Comparison of ENCODE assay signal across 12 mouse cellular contexts in genomic region chr17:28419636-28420035, GRCm38 (mm10). TPM values are rescaled to one million over a fixed set of nuclear protein-coding genes. Genes with fewer than 3 reads are reported as not detected.
DNase-seq lines count a peak whose midpoint lies in the region; ATAC-seq and TF ChIP-seq lines count a peak whose summit lies in the region.
"Had no signal": no experiment of that assay in that cellular context is flagged by ENCODE, and none has a peak within 500 bp of the region (broad histone marks: within the 10 kb centered on the region; RNA-seq: fewer than 3 reads in every experiment).

No protein-coding gene starts in this region.

- no peak overlapping the region for H3K9ac ChIP-seq in limb, embryonic 15.5 days

- no peak for TF ChIP-seq CTCF in cerebellum, adult 2 months (IDR thresholded peaks at IDR 0.05; ENCODE audit: borderline replicate concordance, insufficient read depth, low read depth, low read length)

- no peak overlapping the region for H3K4me3 ChIP-seq in cerebellum, adult 2 months (replicated peaks; ENCODE audit: insufficient read depth, low read depth, low read length)
- no peak overlapping the region for H3K4me3 ChIP-seq in limb, embryonic 15.5 days

- no peaks in the 10 kb centered on the region for H3K9me3 ChIP-seq in limb, embryonic 15.5 days

- no peak for DNase-seq in cerebellum, adult 2 months
- DNase-seq in 3134 (ENCODE audit: extremely low read depth, insufficient read length, low spot score) = peak; percentile 48
- DNase-seq in heart, adult 9 months (ENCODE audit: low spot score in 2 of 2) = peak; percentile 13 to 15
- DNase-seq: thymus, postnatal 14 days had no signal

- no peaks in the 10 kb centered on the region for H3K27me3 ChIP-seq in cerebellum, adult 2 months (ENCODE audit: control insufficient read depth, insufficient read depth, low read length)
- H3K27me3 ChIP-seq in limb, embryonic 15.5 days = no peaks in the 10 kb centered on the region

- no peak for TF ChIP-seq POLR2A in cerebellum, adult 2 months (IDR thresholded peaks at IDR 0.05; ENCODE audit: borderline replicate concordance, insufficient read depth, low read length)

- H3K4me1 ChIP-seq in cerebellum, adult 2 months (ENCODE audit: control insufficient read depth, insufficient read depth, low read length) = no peaks in the 10 kb centered on the region
- peaks cover 26% of the 10 kb centered on the region for H3K4me1 ChIP-seq in limb, embryonic 15.5 days

- no peak overlapping the region for H3K4me2 ChIP-seq in limb, embryonic 15.5 days

- 89% methylated on average over 6 of the region's 6 CpGs for WGBS in cerebellum, adult 2 months
- WGBS in limb, embryonic 15.5 days = 50% methylated on average over 6 of the region's 6 CpGs

- H3K36me3 ChIP-seq in limb, embryonic 15.5 days = peaks cover 5% of the 10 kb centered on the region; the same call in 1 of the 2 replicates

- 0 out of 2 replicates have a peak overlapping the region, but pooled peaks have one; percentile 20 for H3K27ac ChIP-seq in cerebellum, adult 2 months (ENCODE audit: insufficient read depth, low read length)
- H3K27ac ChIP-seq in limb, embryonic 15.5 days = peak overlapping the region; percentile 76

- ATAC-seq in cerebellum, adult (ENCODE audit: insufficient number of reproducible peaks, low FRiP score, low TSS enrichment) = no peak
- no peak for ATAC-seq in limb, embryonic 15.5 days (ENCODE audit: insufficient number of reproducible peaks, low FRiP score, low TSS enrichment, low read depth)
- ATAC-seq in monocyte, adult 5-6 weeks (replicated peaks; ENCODE audit: insufficient number of reproducible peaks, low FRiP score, low TSS enrichment, poor library complexity, severe bottlenecking) = no peak
- no peak for ATAC-seq in erythroblast, adult 5-6 weeks (replicated peaks; ENCODE audit: low FRiP score, poor library complexity, severe bottlenecking)
- no peak for ATAC-seq in erythroid progenitor cell, adult 5-6 weeks (replicated peaks; ENCODE audit: low FRiP score, poor library complexity, severe bottlenecking)
- ATAC-seq: hindbrain, postnatal 0 days had no signal

RNA-seq across cellular contexts. Expression of gene Tulp1, which starts 54.6 kb away (rescaled TPM):
- 0.29 TPM in 1 of 2 replicates, not detected in the other for polyA plus RNA-seq in cerebellum, adult 2 months (2012; rRNA removed)
- 5.4 and 6.2 TPM in 2 replicates for polyA plus RNA-seq in limb, embryonic 15.5 days (2015; fragmentation: Nextera tagmentation; extraction: Ambion mirVana)
- not detected in 3 replicates for total RNA-seq in monocyte, adult 5-6 weeks (2017)
- total RNA-seq in erythroblast, adult 5-6 weeks (2015; ENCODE audit: low replicate concordance) = not detected in 2 replicates
- total RNA-seq in erythroblast, adult 5-6 weeks (2017; ENCODE audit: low replicate concordance) = 0.28 TPM in 1 of 2 replicates, not detected in the other
- not detected in 2 replicates for total RNA-seq in erythroid progenitor cell, adult 5-6 weeks (2015; ENCODE audit: low replicate concordance)
- not detected in 2 replicates for total RNA-seq in erythroid progenitor cell, adult 5-6 weeks (2017; ENCODE audit: low replicate concordance)
- total RNA-seq: adrenal gland, adult 18-20 months; hindbrain, postnatal 0 days had no signal
- polyA plus RNA-seq: liver, embryonic 16.5 days had no signal

Comparison
In these comparisons a context has a peak if more than half of its experiments do, and no peak if none do; other contexts are left out.
1. DNase-seq: peak in 3134 (single experiment) and heart, adult 9 months (2 of 2); none in cerebellum, adult 2 months (0 of 2).